Comparison of ENCODE assay signal across 13 mouse cellular contexts in genomic region chr5:119300106-119300505, GRCm38 (mm10).
DNase-seq lines count a peak whose midpoint lies in the region; ATAC-seq and TF ChIP-seq lines count a peak whose summit lies in the region.
"Had no signal": no experiment of that assay in that cellular context is flagged by ENCODE, and none has a peak within 500 bp of the region (broad histone marks: within the 10 kb centered on the region; RNA-seq: fewer than 3 reads in every experiment).

No protein-coding gene starts in this region.

- peak; percentile 39; the same call in 1 of the 2 replicates for ATAC-seq in stomach, embryonic 15.5 days (ENCODE audit: insufficient read depth, low FRiP score, low read depth)
- ATAC-seq in stomach, postnatal 0 days (ENCODE audit: low FRiP score, low TSS enrichment) = no peak
- no peak for ATAC-seq in kidney, postnatal 0 days (replicated peaks; ENCODE audit: low FRiP score, low read depth)
- no peak for ATAC-seq in forebrain, embryonic 13.5 days

- H3K27me3 ChIP-seq in stomach, embryonic 15.5 days (replicated peaks) = no peaks in the 10 kb centered on the region
- H3K27me3 ChIP-seq in stomach, postnatal 0 days (ENCODE audit: control insufficient read depth, insufficient read depth, low read length) = no peaks in the 10 kb centered on the region
- H3K27me3 ChIP-seq in kidney, postnatal 0 days (ENCODE audit: insufficient read depth, low read length) = no peaks in the 10 kb centered on the region
- 0 out of 2 replicates have a peak, but pooled peaks cover 20% of the 10 kb centered on the region for H3K27me3 ChIP-seq in forebrain, embryonic 13.5 days

- no peak overlapping the region for H3K4me3 ChIP-seq in stomach, embryonic 15.5 days (replicated peaks)
- H3K4me3 ChIP-seq in stomach, postnatal 0 days (ENCODE audit: low read depth, low read length) = no peak overlapping the region
- no peak overlapping the region for H3K4me3 ChIP-seq in kidney, postnatal 0 days (replicated peaks; ENCODE audit: low read depth, low read length)
- no peak overlapping the region for H3K4me3 ChIP-seq in forebrain, embryonic 13.5 days
- H3K4me3 ChIP-seq: forebrain, embryonic 10.5 days; left cerebral cortex, adult 2 months; midbrain, embryonic 10.5 days had no signal

- no peak overlapping the region for H3K9ac ChIP-seq in stomach, embryonic 15.5 days
- no peak overlapping the region for H3K9ac ChIP-seq in stomach, postnatal 0 days (ENCODE audit: low read length)
- H3K9ac ChIP-seq in kidney, postnatal 0 days (ENCODE audit: low read depth, low read length) = no peak overlapping the region
- H3K9ac ChIP-seq in forebrain, embryonic 13.5 days = no peak overlapping the region

- 37% methylated on average over 7 of the region's 7 CpGs for WGBS in stomach, embryonic 15.5 days
- WGBS in stomach, postnatal 0 days = 23% methylated on average over 7 of the region's 7 CpGs
- 54% methylated on average over 7 of the region's 7 CpGs for WGBS in kidney, postnatal 0 days
- 35% methylated on average over 7 of the region's 7 CpGs for WGBS in forebrain, embryonic 13.5 days

- TF ChIP-seq EP300 in stomach, postnatal 0 days (optimal IDR thresholded peaks at IDR 0.05) = no peak

- no peak overlapping the region for H3K4me2 ChIP-seq in stomach, embryonic 15.5 days
- H3K4me2 ChIP-seq in stomach, postnatal 0 days (replicated peaks; ENCODE audit: low read depth) = no peak overlapping the region
- no peak overlapping the region for H3K4me2 ChIP-seq in kidney, postnatal 0 days (ENCODE audit: low read length)
- no peak overlapping the region for H3K4me2 ChIP-seq in forebrain, embryonic 13.5 days
- H3K4me2 ChIP-seq: liver, embryonic 11.5 days had no signal

- DNase-seq in gastrocnemius, postnatal 14 days = peak; percentile 35
- DNase-seq in gastrocnemius, postnatal 36 days = no peak
- no peak for DNase-seq in stomach, postnatal 0 days (ENCODE audit: low spot score)
- peak; percentile 45 for DNase-seq in kidney, postnatal 0 days (ENCODE audit: low spot score)
- peak; percentile 30 for DNase-seq in skeletal muscle tissue, adult 2 months (ENCODE audit: low read depth, low spot score)
- no peak for DNase-seq in adrenal gland, adult 18-20 months (ENCODE audit: low spot score in 2 of 2)
- DNase-seq: heart, postnatal 14 days had no signal

- H3K27ac ChIP-seq in stomach, embryonic 15.5 days = no peak overlapping the region
- H3K27ac ChIP-seq in stomach, postnatal 0 days (replicated peaks) = no peak overlapping the region
- no peak overlapping the region for H3K27ac ChIP-seq in kidney, postnatal 0 days
- H3K27ac ChIP-seq in forebrain, embryonic 13.5 days = no peak overlapping the region
- H3K27ac ChIP-seq: forebrain, embryonic 10.5 days; left cerebral cortex, adult 2 months; midbrain, embryonic 10.5 days had no signal

- H3K9me3 ChIP-seq in stomach, embryonic 15.5 days = no peaks in the 10 kb centered on the region
- no peaks in the 10 kb centered on the region for H3K9me3 ChIP-seq in stomach, postnatal 0 days (ENCODE audit: control insufficient read depth, low read length)
- H3K9me3 ChIP-seq in kidney, postnatal 0 days (replicated peaks; ENCODE audit: low read length) = no peaks in the 10 kb centered on the region
- H3K9me3 ChIP-seq in forebrain, embryonic 13.5 days (replicated peaks) = no peaks in the 10 kb centered on the region
- H3K9me3 ChIP-seq: forebrain, embryonic 10.5 days; midbrain, embryonic 10.5 days had no signal

- H3K4me1 ChIP-seq in stomach, embryonic 15.5 days = peaks cover 4% of the 10 kb centered on the region; the same call in 1 of the 2 replicates
- H3K4me1 ChIP-seq in stomach, postnatal 0 days (replicated peaks; ENCODE audit: control insufficient read depth, insufficient read depth) = no peaks in the 10 kb centered on the region
- no peaks in the 10 kb centered on the region for H3K4me1 ChIP-seq in kidney, postnatal 0 days (replicated peaks; ENCODE audit: insufficient read depth, low read length)
- peaks cover 12% of the 10 kb centered on the region for H3K4me1 ChIP-seq in forebrain, embryonic 13.5 days

- no peaks in the 10 kb centered on the region for H3K36me3 ChIP-seq in stomach, embryonic 15.5 days
- H3K36me3 ChIP-seq in stomach, postnatal 0 days (ENCODE audit: control insufficient read depth, insufficient read depth, low read length) = no peaks in the 10 kb centered on the region
- no peaks in the 10 kb centered on the region for H3K36me3 ChIP-seq in kidney, postnatal 0 days (ENCODE audit: insufficient read depth, low read length)
- H3K36me3 ChIP-seq in forebrain, embryonic 13.5 days (ENCODE audit: poor library complexity, severe bottlenecking) = no peaks in the 10 kb centered on the region
- H3K36me3 ChIP-seq: forebrain, embryonic 10.5 days; midbrain, embryonic 10.5 days had no signal

- no peak for TF ChIP-seq CTCF in stomach, postnatal 0 days (IDR thresholded peaks at IDR 0.05; ENCODE audit: low read depth)
- TF ChIP-seq CTCF in kidney, postnatal 0 days (IDR thresholded peaks at IDR 0.05; ENCODE audit: low read depth) = no peak

- intact Hi-C loops in gastrocnemius, postnatal 14 days (cut with DNase I; ENCODE audit: low total_unique reads) = no loop called here
- intact Hi-C loops in gastrocnemius, postnatal 36 days (cut with DNase I) = no loop called here

Comparison
In these comparisons a context has a peak if more than half of its experiments do, and no peak if none do; other contexts are left out.
1. DNase-seq: peak in gastrocnemius, postnatal 14 days (single experiment), kidney, postnatal 0 days (single experiment) and skeletal muscle tissue, adult 2 months (single experiment); none in gastrocnemius, postnatal 36 days (0 of 2), stomach, postnatal 0 days (single experiment) and adrenal gland, adult 18-20 months (0 of 2).